Mouse (Mus musculus): Measurements from ENCODE around the gene 6430571L13Rik. TPM values are rescaled to one million over a fixed set of nuclear protein-coding genes. Genes with fewer than 3 reads are reported as not detected.
"Not testable (repeated sequence)": the region's sequence is repeated elsewhere in the genome, so short reads cannot be mapped to it uniquely, and the experiment has no call there.

6430571L13Rik gene
- polyA plus RNA-seq, 1 experiment, result not detected

GRCm38 (mm10) chr9:107303900-107304299, 36.5 kb upstream of the 6430571L13Rik start:
- WGBS, result 75% methylated on average over 5 of the region's 5 CpGs
- Histone ChIP-seq H3K27ac (ENCODE audit: control insufficient read depth, insufficient read depth, low read depth, low read length, poor library complexity) (no peak overlapping the region), H3K4me1 (ENCODE audit: control insufficient read depth, insufficient read depth, low read length) (peaks cover 13% of the 10 kb centered on the region), H3K4me3 (replicated peaks; ENCODE audit: control insufficient read depth, low read depth, low read length) (no peak overlapping the region)
- TF ChIP-seq CTCF (IDR thresholded peaks at IDR 0.05; ENCODE audit: control insufficient read depth, insufficient read depth, low read length), result no peak
- no peak for TF ChIP-seq POLR2A (IDR thresholded peaks at IDR 0.05; ENCODE audit: borderline replicate concordance, control insufficient read depth, low read depth, low read length)

- H3K27ac ChIP-seq (ENCODE audit: control insufficient read depth, insufficient read depth, low read depth, low read length, poor library complexity), result no peak overlapping the region
- 65% methylated on average over 3 of the region's 3 CpGs for WGBS
- TF ChIP-seq POLR2A (IDR thresholded peaks at IDR 0.05; ENCODE audit: borderline replicate concordance, control insufficient read depth, low read depth, low read length) (no peak), CTCF (IDR thresholded peaks at IDR 0.05; ENCODE audit: control insufficient read depth, insufficient read depth, low read length) (no peak)
- H3K4me3 ChIP-seq (replicated peaks; ENCODE audit: control insufficient read depth, low read depth, low read length), result no peak overlapping the region
- peaks cover 13% of the 10 kb centered on the region for H3K4me1 ChIP-seq (ENCODE audit: control insufficient read depth, insufficient read depth, low read length)
Observed at GRCm38 (mm10) chr9:107304383-107304782, 36.0 kb upstream of the 6430571L13Rik start.

GRCm38 (mm10) chr9:107305012-107305411, 35.4 kb upstream of the 6430571L13Rik start:
- 84% methylated on average over 4 of the region's 4 CpGs for WGBS
- Histone ChIP-seq H3K4me3 (replicated peaks; ENCODE audit: control insufficient read depth, low read depth, low read length) (no peak overlapping the region), H3K27ac (ENCODE audit: control insufficient read depth, insufficient read depth, low read depth, low read length, poor library complexity) (no peak overlapping the region; the same call in 1 of the 2 replicates), H3K4me1 (ENCODE audit: control insufficient read depth, insufficient read depth, low read length) (peaks cover 13% of the 10 kb centered on the region)
- no peak for TF ChIP-seq POLR2A (IDR thresholded peaks at IDR 0.05; ENCODE audit: borderline replicate concordance, control insufficient read depth, low read depth, low read length)
- no peak for TF ChIP-seq CTCF (IDR thresholded peaks at IDR 0.05; ENCODE audit: control insufficient read depth, insufficient read depth, low read length)

DNA sequence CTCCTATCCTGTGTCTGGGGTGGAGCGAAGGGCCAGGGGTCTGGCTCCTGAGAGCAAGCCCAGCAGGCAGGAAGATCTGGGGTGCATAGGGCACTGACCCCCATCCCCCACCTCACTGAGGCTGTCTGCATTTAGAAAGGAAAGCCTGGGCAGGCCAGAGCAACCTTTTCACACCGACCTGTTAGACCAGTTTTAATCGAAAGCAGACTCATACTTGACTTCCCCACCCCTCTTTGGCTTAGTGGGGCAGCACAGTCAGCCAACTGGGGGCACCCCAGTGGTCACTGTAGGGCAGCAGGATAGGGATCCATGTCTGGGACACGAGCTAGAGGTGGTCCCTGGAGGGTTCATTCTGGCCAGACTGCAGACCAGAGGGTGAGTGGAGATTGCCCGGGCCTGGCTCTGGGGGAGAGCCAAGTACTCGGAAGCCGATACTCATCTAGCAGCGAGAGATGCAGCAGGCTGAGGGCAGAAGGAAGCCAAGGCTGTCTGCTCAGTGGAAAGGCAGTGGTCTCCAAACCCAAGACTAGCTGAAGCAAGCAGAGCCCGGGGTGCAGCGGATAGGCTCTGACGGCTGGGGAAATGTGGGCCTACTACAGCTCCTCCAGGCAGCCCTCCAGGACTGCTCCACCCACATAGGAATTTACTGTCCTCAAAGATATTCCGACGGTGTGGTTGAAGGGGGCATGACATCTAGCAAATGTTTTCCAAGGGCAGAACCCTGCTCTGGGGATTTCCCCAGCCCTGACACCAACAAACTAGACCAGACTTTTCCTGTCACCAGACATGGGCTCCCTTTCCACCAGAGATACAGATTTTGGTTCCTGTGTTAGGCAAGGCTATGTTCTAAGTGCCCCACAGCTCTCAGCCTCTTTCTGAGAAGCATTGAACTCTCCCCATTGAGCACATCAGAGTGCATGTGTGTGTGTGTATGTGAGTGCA, 34.5 kb upstream of the 6430571L13Rik start:
- peak overlapping the region; percentile 23 for H3K27ac ChIP-seq (ENCODE audit: control insufficient read depth, insufficient read depth, low read depth, low read length, poor library complexity)
- TF ChIP-seq CTCF (IDR thresholded peaks at IDR 0.05; ENCODE audit: control insufficient read depth, insufficient read depth, low read length) (no peak), POLR2A (IDR thresholded peaks at IDR 0.05; ENCODE audit: borderline replicate concordance, control insufficient read depth, low read depth, low read length) (no peak)
- 32% methylated on average over 13 of the region's 13 CpGs for WGBS
- H3K4me3 ChIP-seq (replicated peaks; ENCODE audit: control insufficient read depth, low read depth, low read length), result no peak overlapping the region
- peaks cover 11% of the 10 kb centered on the region for H3K4me1 ChIP-seq (ENCODE audit: control insufficient read depth, insufficient read depth, low read length)

- not testable (repeated sequence) for H3K4me1 ChIP-seq (ENCODE audit: control insufficient read depth, insufficient read depth, low read length); H3K4me3 ChIP-seq (replicated peaks; ENCODE audit: control insufficient read depth, low read depth, low read length); H3K27ac ChIP-seq (ENCODE audit: control insufficient read depth, insufficient read depth, low read depth, low read length, poor library complexity)
- 91% methylated on average over 1 of the region's 1 CpGs for WGBS
Observed at GRCm38 (mm10) chr9:107306673-107307072, 33.7 kb upstream of the 6430571L13Rik start.

DNA sequence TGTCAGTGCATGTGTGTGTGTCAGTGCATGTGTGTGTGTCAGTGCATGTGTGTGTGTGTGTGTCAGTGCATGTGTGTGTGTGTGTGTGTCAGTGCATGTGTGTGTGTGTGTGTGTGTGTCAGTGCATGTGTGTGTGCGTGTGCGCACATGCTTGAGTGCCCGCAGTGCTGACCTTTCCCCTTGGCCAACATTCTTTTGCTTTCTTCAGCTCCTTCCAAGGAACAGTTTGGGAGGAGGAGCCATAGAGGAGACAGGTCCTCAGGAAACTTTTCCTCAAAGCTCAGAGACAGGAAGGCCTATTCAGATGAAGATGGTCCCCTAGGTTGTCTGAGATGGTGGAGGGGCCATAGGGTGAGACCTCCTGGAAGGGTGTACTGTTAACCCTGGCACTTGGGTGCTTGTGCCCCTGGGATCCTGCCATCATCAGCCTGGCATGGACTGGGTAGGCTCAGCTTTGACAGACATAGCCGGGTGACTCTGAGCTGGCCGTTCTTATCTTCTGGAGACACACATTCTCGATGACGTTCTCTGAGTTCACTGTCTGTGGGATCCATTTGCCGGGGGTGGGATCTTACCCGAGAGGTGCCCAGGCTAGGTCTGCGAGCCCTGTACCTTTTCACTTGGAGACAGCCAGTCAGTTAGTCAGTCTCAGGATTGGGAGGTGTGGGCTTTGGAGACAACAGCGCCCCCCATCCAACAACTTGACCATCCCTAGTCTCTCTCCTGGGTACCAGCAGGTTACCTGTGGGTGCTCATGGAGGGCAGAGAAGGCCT, 33.1 kb upstream of the 6430571L13Rik start:
- TF ChIP-seq CTCF (IDR thresholded peaks at IDR 0.05; ENCODE audit: control insufficient read depth, insufficient read depth, low read length) (no peak), POLR2A (IDR thresholded peaks at IDR 0.05; ENCODE audit: borderline replicate concordance, control insufficient read depth, low read depth, low read length) (no peak)
- Histone ChIP-seq H3K4me1 (ENCODE audit: control insufficient read depth, insufficient read depth, low read length) (peaks cover 10% of the 10 kb centered on the region), H3K4me3 (replicated peaks; ENCODE audit: control insufficient read depth, low read depth, low read length) (no peak overlapping the region), H3K27ac (ENCODE audit: control insufficient read depth, insufficient read depth, low read depth, low read length, poor library complexity) (peak overlapping the region; percentile 83)
- WGBS, result 52% methylated on average over 11 of the region's 11 CpGs

DNA sequence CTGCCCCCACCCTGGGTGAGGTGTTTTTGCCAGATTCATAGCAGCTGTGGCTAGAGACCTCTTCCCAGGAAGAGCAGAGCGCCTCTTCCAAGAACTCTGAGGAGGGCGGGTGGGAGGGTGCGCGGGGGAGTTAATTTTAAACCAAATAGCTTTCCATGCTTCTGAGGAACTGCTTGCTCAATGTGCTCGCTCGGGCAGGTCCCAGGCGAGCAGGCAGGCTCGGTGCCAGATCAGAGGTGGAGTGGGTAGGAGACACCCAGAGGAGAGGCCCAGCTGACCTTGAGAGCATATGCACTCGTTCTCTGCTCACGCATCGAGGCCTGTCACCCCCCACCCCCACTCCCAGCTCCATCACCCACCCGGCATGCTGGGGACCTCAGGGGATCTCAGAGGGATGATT, 32.5 kb upstream of the 6430571L13Rik start:
- TF ChIP-seq CTCF (IDR thresholded peaks at IDR 0.05; ENCODE audit: control insufficient read depth, insufficient read depth, low read length) (no peak), POLR2A (IDR thresholded peaks at IDR 0.05; ENCODE audit: borderline replicate concordance, control insufficient read depth, low read depth, low read length) (no peak)
- Histone ChIP-seq H3K27ac (ENCODE audit: control insufficient read depth, insufficient read depth, low read depth, low read length, poor library complexity) (peak overlapping the region; percentile 83), H3K4me3 (replicated peaks; ENCODE audit: control insufficient read depth, low read depth, low read length) (no peak overlapping the region), H3K4me1 (ENCODE audit: control insufficient read depth, insufficient read depth, low read length) (peaks cover 13% of the 10 kb centered on the region)
- WGBS, result 12% methylated on average over 12 of the region's 12 CpGs

GRCm38 (mm10) chr9:107308346-107309000, 31.9 kb upstream of the 6430571L13Rik start:
- 90% methylated on average over 9 of the region's 9 CpGs for WGBS
- H3K27ac ChIP-seq (ENCODE audit: control insufficient read depth, insufficient read depth, low read depth, low read length, poor library complexity), result peak overlapping the region; percentile 52

More at GRCm38 (mm10) chr9:107308346-107309000, 31.9 kb upstream of the 6430571L13Rik start:
- Histone ChIP-seq H3K4me1 (ENCODE audit: control insufficient read depth, insufficient read depth, low read length) (peaks cover 17% of the 10 kb centered on the region), H3K4me3 (replicated peaks; ENCODE audit: control insufficient read depth, low read depth, low read length) (no peak overlapping the region)
- TF ChIP-seq CTCF (IDR thresholded peaks at IDR 0.05; ENCODE audit: control insufficient read depth, insufficient read depth, low read length) (no peak), POLR2A (IDR thresholded peaks at IDR 0.05; ENCODE audit: borderline replicate concordance, control insufficient read depth, low read depth, low read length) (no peak)
